Mouse (Mus musculus): ENCODE results near the gene Gm4353. TPM values are rescaled to one million over a fixed set of nuclear protein-coding genes. Genes with fewer than 3 reads are reported as not detected.
A peak's percentile ranks its signal among the peaks of the same experiment; 100 is the strongest.

Gm4353 gene
- total and polyA plus RNA-seq, 3 experiments: 0.74 to 34.1 (median 2.0) TPM

DNA sequence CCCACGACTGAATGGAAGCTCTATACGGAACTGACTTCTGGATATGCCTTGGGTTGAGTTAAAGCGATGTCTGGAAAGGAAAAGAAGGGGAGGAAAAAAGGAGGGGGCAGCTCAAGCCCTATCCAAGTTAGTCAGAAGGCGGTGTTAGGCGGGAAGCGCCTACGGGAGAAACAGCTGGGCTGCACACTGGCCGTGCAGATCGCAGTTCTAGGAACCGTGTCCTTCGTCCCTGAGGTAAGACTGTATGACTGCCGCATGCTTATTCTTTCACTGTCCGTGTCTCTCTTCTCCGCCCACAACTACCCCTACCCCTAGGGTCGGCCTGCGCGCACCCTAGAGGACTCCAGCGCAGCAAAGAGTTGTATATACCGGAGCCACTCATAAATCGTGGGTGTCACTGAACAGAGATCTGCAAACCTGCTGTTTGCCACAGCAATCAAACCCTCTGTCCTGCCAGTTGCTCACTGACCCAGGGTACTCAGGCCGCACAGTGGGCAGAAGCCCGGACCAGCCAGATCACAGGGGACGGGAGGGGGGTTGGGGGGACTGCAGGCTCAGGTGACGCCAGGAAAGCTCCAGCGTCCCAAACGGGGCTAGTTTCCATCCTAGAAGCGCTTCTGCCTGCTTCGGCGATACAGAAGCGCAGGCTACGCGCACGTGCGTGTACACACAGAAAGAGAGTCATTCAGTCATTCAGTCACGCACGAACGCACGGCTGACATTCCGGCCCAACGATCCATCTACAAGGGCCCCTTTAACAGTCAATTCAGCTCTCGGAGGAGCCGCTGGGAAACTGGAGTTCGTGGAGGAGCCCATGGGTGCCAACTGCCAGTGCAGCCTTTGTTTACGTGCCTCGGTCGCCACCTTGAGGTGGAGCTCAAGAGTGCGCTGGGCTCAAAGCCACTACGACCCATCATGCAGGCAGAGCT, 44.6 kb downstream of the Gm4353 start:
- Histone ChIP-seq H3K4me3 (replicated peaks in 1 of 3; ENCODE audit: low read depth in 2 of 3, low read length in 2 of 3, poor library complexity in 1 of 3) (peak overlapping the region; percentile 16 to 60 (median 49)), H3K4me1 (ENCODE audit: control insufficient read depth in 1 of 2, insufficient read depth in 2 of 2) (peaks cover 0 to 14% of the 10 kb centered on the region in 2 experiments; a peak in 2 of 4 replicates), H3K79me2 (replicated peaks; ENCODE audit: control insufficient read depth, extremely low read depth, insufficient read depth, poor library complexity, severe bottlenecking) (no peaks in the 10 kb centered on the region), H3K27ac (ENCODE audit: insufficient read depth, low read depth) (no peak overlapping the region), H3K4me2 (ENCODE audit: insufficient read depth, low read depth, poor library complexity, severe bottlenecking) (peak overlapping the region; percentile 76), H3K9ac (ENCODE audit: insufficient read depth, low read depth) (no peak overlapping the region; the same call in 1 of the 2 replicates), H3K9me3 (replicated peaks; ENCODE audit: low read length) (no peaks in the 10 kb centered on the region), H3K27me3 (replicated peaks) (peaks cover 41% of the 10 kb centered on the region), H3K36me3 (replicated peaks in 1 of 2; ENCODE audit: control insufficient read depth in 1 of 2, insufficient read depth in 1 of 2, low read length in 1 of 2) (no peaks in the 10 kb centered on the region)
- TF ChIP-seq BHLHE40 (IDR thresholded peaks at IDR 0.05; ENCODE audit: low read depth, low read length) (peak; percentile 92), TCF12 (IDR thresholded peaks at IDR 0.05; ENCODE audit: low read depth, low read length) (no peak), MYC (IDR thresholded peaks at IDR 0.05; ENCODE audit: low read depth, low read length) (0 out of 2 replicates have a peak, but pooled peaks have one; percentile 42), MAX (IDR thresholded peaks at IDR 0.05; ENCODE audit: low read length) (peak; percentile 46; the same call in 1 of the 2 replicates), SMC3 (IDR thresholded peaks at IDR 0.05; ENCODE audit: low read depth, low read length) (peak; percentile 62), ZC3H11A (IDR thresholded peaks at IDR 0.05; ENCODE audit: low read depth, low read length) (no peak), E2F4 (IDR thresholded peaks at IDR 0.05; ENCODE audit: insufficient replicate concordance, low read depth, low read length) (no peak), POLR2A (IDR thresholded peaks at IDR 0.05; ENCODE audit: low read depth, low read length) (no peak), EP300 (IDR thresholded peaks at IDR 0.05; ENCODE audit: low read length) (no peak), POLR2AphosphoS2 (IDR thresholded peaks at IDR 0.05; ENCODE audit: low read depth, low read length) (no peak), RAD21 (IDR thresholded peaks at IDR 0.05; ENCODE audit: low read depth, low read length) (peak; percentile 87), CTCF (conservative IDR thresholded peaks at IDR 0.05 in 1 of 2, IDR thresholded peaks at IDR 0.05 in 1 of 2; ENCODE audit: low read depth in 2 of 2, low read length in 2 of 2) (peak in 1 of 2 experiments; percentile 81; a peak in 2 of 4 replicates), ZKSCAN1 (IDR thresholded peaks at IDR 0.05; ENCODE audit: borderline replicate concordance, low read depth, low read length) (no peak)
- dilution Hi-C loops (cut with MboI; ENCODE audit: extremely low pct_ligation_motif_present, extremely low pct_unique_long_range_greater_than_20kb, low sequenced_read_pairs) (no loop called here), in situ Hi-C loops (cut with MboI; ENCODE audit: low pct_ligation_motif_present, low pct_unique_long_range_greater_than_20kb, low sequenced_read_pairs) (loop anchor here (25.0 kb wide), 2 partner anchors 828 to 1128 kb away; no protein-coding TSS in a partner anchor)
- peak; percentile 66 for DNase-seq (ENCODE audit: extremely low read depth)

DNA sequence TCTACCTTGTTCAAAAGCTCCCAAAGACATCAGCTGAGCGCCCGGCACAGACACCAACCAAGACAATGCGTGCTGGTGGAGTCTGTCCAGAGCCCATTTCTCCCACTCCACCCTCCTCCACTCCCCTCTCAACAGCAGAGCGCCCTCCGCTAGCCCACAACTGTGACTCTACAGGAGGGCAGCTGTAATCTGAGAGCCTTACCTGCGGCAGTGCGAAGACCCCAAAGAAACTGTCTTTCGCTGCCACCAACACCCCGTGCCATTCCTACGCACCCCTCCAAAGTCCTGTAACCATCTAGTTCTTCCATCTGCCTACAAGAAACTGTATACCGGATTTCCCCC, 45.3 kb downstream of the Gm4353 start, which contains the start of gene 1110004F10Rik:
TSS of gene 1110004F10Rik (plus strand) at position 202 of the 342 bp plus-strand sequence.
- Histone ChIP-seq H3K36me3 (replicated peaks in 1 of 2; ENCODE audit: control insufficient read depth in 1 of 2, insufficient read depth in 1 of 2, low read length in 1 of 2) (no peaks in the 10 kb centered on the region), H3K4me2 (ENCODE audit: insufficient read depth, low read depth, poor library complexity, severe bottlenecking) (peak within 1 kb of the TSS; percentile 76), H3K4me3 (replicated peaks in 1 of 3; ENCODE audit: low read depth in 2 of 3, low read length in 2 of 3, poor library complexity in 1 of 3) (peak within 1 kb of the TSS; percentile 16 to 60 (median 49)), H3K79me2 (replicated peaks; ENCODE audit: control insufficient read depth, extremely low read depth, insufficient read depth, poor library complexity, severe bottlenecking) (no peaks in the 10 kb centered on the region), H3K4me1 (ENCODE audit: control insufficient read depth in 1 of 2, insufficient read depth in 2 of 2) (peaks cover 0 to 12% of the 10 kb centered on the region in 2 experiments; a peak in 2 of 4 replicates), H3K27me3 (replicated peaks) (peaks cover 48% of the 10 kb centered on the region), H3K9ac (ENCODE audit: insufficient read depth, low read depth) (no peak within 1 kb of the TSS; the same call in 1 of the 2 replicates), H3K9me3 (replicated peaks; ENCODE audit: low read length) (no peaks in the 10 kb centered on the region), H3K27ac (ENCODE audit: insufficient read depth, low read depth) (no peak within 1 kb of the TSS)
- TF ChIP-seq TCF12 (IDR thresholded peaks at IDR 0.05; ENCODE audit: low read depth, low read length) (no peak), PAX5 (IDR thresholded peaks at IDR 0.05; ENCODE audit: low read length) (no peak), ZMIZ1 (IDR thresholded peaks at IDR 0.05; ENCODE audit: low read depth, low read length) (no peak), MYC (IDR thresholded peaks at IDR 0.05; ENCODE audit: low read depth, low read length) (no peak), RAD21 (IDR thresholded peaks at IDR 0.05; ENCODE audit: low read depth, low read length) (no peak), E2F4 (IDR thresholded peaks at IDR 0.05; ENCODE audit: insufficient replicate concordance, low read depth, low read length) (no peak), JUN (IDR thresholded peaks at IDR 0.05; ENCODE audit: insufficient read depth, low read depth, low read length) (no peak)
- no peak for DNase-seq (ENCODE audit: extremely low read depth)
- in situ Hi-C loops (cut with MboI; ENCODE audit: low pct_ligation_motif_present, low pct_unique_long_range_greater_than_20kb, low sequenced_read_pairs) (loop anchor here (25.0 kb wide), 2 partner anchors 827 to 1127 kb away; no protein-coding TSS in a partner anchor), dilution Hi-C loops (cut with MboI; ENCODE audit: extremely low pct_ligation_motif_present, extremely low pct_unique_long_range_greater_than_20kb, low sequenced_read_pairs) (no loop called here)

Measured in CH12.LX (cell line).